ENCODE assay signal across 12 mouse cellular contexts in the genomic region with DNA sequence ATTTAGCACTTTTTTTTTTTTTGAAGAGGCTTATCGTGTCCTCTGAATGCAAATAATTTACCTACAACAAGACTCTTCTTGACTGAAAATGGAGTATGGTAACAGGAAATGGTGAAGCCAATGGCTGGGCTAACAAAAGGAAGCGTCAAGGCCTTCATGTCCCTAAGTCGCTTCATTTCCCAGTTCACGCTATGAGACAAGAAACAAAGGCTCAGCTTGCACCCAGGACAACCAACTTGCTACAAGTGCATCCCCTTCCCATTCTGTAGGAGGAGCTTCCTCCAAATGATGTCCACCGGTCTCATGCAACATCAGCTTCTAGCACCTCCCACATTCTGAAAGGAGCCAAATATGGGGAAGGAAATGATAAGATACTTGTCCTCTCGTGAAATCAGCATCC.
DNase-seq lines count a peak whose midpoint lies in the region; ATAC-seq and TF ChIP-seq lines count a peak whose summit lies in the region.
"Had no signal": no experiment of that assay in that cellular context is flagged by ENCODE, and none has a peak within 500 bp of the region (broad histone marks: within the 10 kb centered on the region; RNA-seq: fewer than 3 reads in every experiment).

No protein-coding gene starts in this region.

- no peak for ATAC-seq in embryonic facial prominence, embryonic 13.5 days (ENCODE audit: insufficient number of reproducible peaks, insufficient read depth, low FRiP score, low TSS enrichment, low read depth)
- ATAC-seq in hindbrain, embryonic 13.5 days (ENCODE audit: low FRiP score) = no peak
- no peak for ATAC-seq in midbrain, embryonic 13.5 days

- H3K9ac ChIP-seq in embryonic facial prominence, embryonic 13.5 days = no peak overlapping the region
- peak overlapping the region; percentile 100 for H3K9ac ChIP-seq in hindbrain, embryonic 13.5 days
- H3K9ac ChIP-seq in midbrain, embryonic 13.5 days (replicated peaks) = peak overlapping the region; percentile 99
- H3K9ac ChIP-seq: liver, embryonic 13.5 days had no signal

- 80% methylated on average over 6 of the region's 6 CpGs for WGBS in embryonic facial prominence, embryonic 13.5 days
- WGBS in hindbrain, embryonic 13.5 days = 17% methylated on average over 6 of the region's 6 CpGs
- 15% methylated on average over 6 of the region's 6 CpGs for WGBS in midbrain, embryonic 13.5 days
- WGBS in cerebellum, adult 2 months = 68% methylated on average over 6 of the region's 6 CpGs

- peak overlapping the region; percentile 86; the same call in 1 of the 2 replicates for H3K4me3 ChIP-seq in embryonic facial prominence, embryonic 13.5 days
- H3K4me3 ChIP-seq in hindbrain, embryonic 13.5 days = peak overlapping the region; percentile 92
- peak overlapping the region; percentile 92 for H3K4me3 ChIP-seq in midbrain, embryonic 13.5 days (replicated peaks)
- no peak overlapping the region for H3K4me3 ChIP-seq in cerebellum, adult 2 months (replicated peaks; ENCODE audit: insufficient read depth, low read depth, low read length)
- H3K4me3 ChIP-seq: liver, embryonic 13.5 days had no signal

- H3K4me1 ChIP-seq in embryonic facial prominence, embryonic 13.5 days = peaks cover 56% of the 10 kb centered on the region
- peaks cover 66% of the 10 kb centered on the region for H3K4me1 ChIP-seq in hindbrain, embryonic 13.5 days (replicated peaks)
- peaks cover 69% of the 10 kb centered on the region for H3K4me1 ChIP-seq in midbrain, embryonic 13.5 days (replicated peaks)
- H3K4me1 ChIP-seq in cerebellum, adult 2 months (ENCODE audit: control insufficient read depth, insufficient read depth, low read length) = peaks cover 10% of the 10 kb centered on the region; the same call in 1 of the 2 replicates

- H3K27ac ChIP-seq in embryonic facial prominence, embryonic 13.5 days = no peak overlapping the region
- peak overlapping the region; percentile 100 for H3K27ac ChIP-seq in hindbrain, embryonic 13.5 days
- peak overlapping the region; percentile 99 for H3K27ac ChIP-seq in midbrain, embryonic 13.5 days
- no peak overlapping the region for H3K27ac ChIP-seq in cerebellum, adult 2 months (ENCODE audit: insufficient read depth, low read length)
- H3K27ac ChIP-seq: liver, embryonic 13.5 days had no signal

- no peaks in the 10 kb centered on the region for H3K27me3 ChIP-seq in embryonic facial prominence, embryonic 13.5 days
- H3K27me3 ChIP-seq in hindbrain, embryonic 13.5 days = no peaks in the 10 kb centered on the region
- H3K27me3 ChIP-seq in midbrain, embryonic 13.5 days = no peaks in the 10 kb centered on the region
- no peaks in the 10 kb centered on the region for H3K27me3 ChIP-seq in cerebellum, adult 2 months (ENCODE audit: control insufficient read depth, insufficient read depth, low read length)

- no peak for TF ChIP-seq CTCF in brain, embryonic 14.5 days (IDR thresholded peaks at IDR 0.05; ENCODE audit: borderline replicate concordance, extremely low read depth, insufficient read depth, insufficient read length)
- TF ChIP-seq CTCF in cerebellum, adult 2 months (IDR thresholded peaks at IDR 0.05; ENCODE audit: borderline replicate concordance, insufficient read depth, low read depth, low read length) = no peak

- no peaks in the 10 kb centered on the region for H3K9me3 ChIP-seq in embryonic facial prominence, embryonic 13.5 days
- no peaks in the 10 kb centered on the region for H3K9me3 ChIP-seq in hindbrain, embryonic 13.5 days
- H3K9me3 ChIP-seq in midbrain, embryonic 13.5 days = no peaks in the 10 kb centered on the region
- H3K9me3 ChIP-seq: liver, embryonic 13.5 days had no signal

- TF ChIP-seq POLR2A in brain, embryonic 14.5 days (IDR thresholded peaks at IDR 0.05; ENCODE audit: borderline replicate concordance, extremely low read depth, insufficient read depth, insufficient read length, poor library complexity, severe bottlenecking) = no peak
- TF ChIP-seq POLR2A in cerebellum, adult 2 months (IDR thresholded peaks at IDR 0.05; ENCODE audit: borderline replicate concordance, insufficient read depth, low read length) = no peak

- H3K4me2 ChIP-seq in embryonic facial prominence, embryonic 13.5 days = peak overlapping the region; percentile 81
- peak overlapping the region; percentile 96 for H3K4me2 ChIP-seq in hindbrain, embryonic 13.5 days
- H3K4me2 ChIP-seq in midbrain, embryonic 13.5 days (replicated peaks) = peak overlapping the region; percentile 96
- H3K4me2 ChIP-seq: liver, embryonic 13.5 days had no signal

- peak; percentile 75 for DNase-seq in brain, embryonic 14.5 days (ENCODE audit: low read depth)
- DNase-seq in urinary bladder, adult 2 months (ENCODE audit: low spot score) = no peak
- no peak for DNase-seq in cerebellum, adult 2 months
- DNase-seq in kidney, postnatal 14 days = no peak
- DNase-seq: adrenal gland, postnatal 10 days; cerebellum, adult 11 months; gastrocnemius, postnatal 10 days; kidney, adult 2 months; liver, embryonic 13.5 days had no signal

- H3K36me3 ChIP-seq in embryonic facial prominence, embryonic 13.5 days = no peaks in the 10 kb centered on the region
- no peaks in the 10 kb centered on the region for H3K36me3 ChIP-seq in hindbrain, embryonic 13.5 days
- H3K36me3 ChIP-seq in midbrain, embryonic 13.5 days = no peaks in the 10 kb centered on the region; the same call in 1 of the 2 replicates
- H3K36me3 ChIP-seq: liver, embryonic 13.5 days had no signal

Comparison
In these comparisons a context has a peak if more than half of its experiments do, and no peak if none do; other contexts are left out.
1. H3K27ac ChIP-seq: peak in hindbrain, embryonic 13.5 days (single experiment) and midbrain, embryonic 13.5 days (single experiment); none in embryonic facial prominence, embryonic 13.5 days (single experiment) and cerebellum, adult 2 months (single experiment).
2. Peak in every context shown above with its lines, with median percentiles within 50 percentile points of each other: H3K4me2 ChIP-seq.